Mouse (Mus musculus) testis, adult 2 months (tissue): Measurements from ENCODE around the gene Dnajc27. TPM values are rescaled to one million over a fixed set of nuclear protein-coding genes. Genes with fewer than 3 reads are reported as not detected.

Experiments
- H3K27ac ChIP-seq: fragments of 200-500 bp; 2 replicates; pipeline ENCODE4 v1.5.1; 2012; ENCODE audit warnings: low read depth, low read length; ENCODE audit not compliant: control insufficient read depth, insufficient read depth
- H3K27me3 ChIP-seq: fragments of 200-500 bp; 2 replicates; pipeline ENCODE4 v1.6.1; 2012; ENCODE audit warnings: mild to moderate bottlenecking, low read length, moderate library complexity; ENCODE audit not compliant: control insufficient read depth, insufficient read depth
- H3K36me3 ChIP-seq: fragments of 200-500 bp; 2 replicates; pipeline ENCODE4 v1.6.1; 2012; ENCODE audit warnings: mild to moderate bottlenecking, low read length; ENCODE audit not compliant: control insufficient read depth, insufficient read depth
- H3K4me1 ChIP-seq: fragments of 200-500 bp; 2 replicates; pipeline ENCODE4 v1.6.1; 2012; ENCODE audit warnings: low read length; ENCODE audit not compliant: control insufficient read depth, insufficient read depth
- H3K4me3 ChIP-seq: fragments of 200-500 bp; 2 replicates; pipeline ENCODE4 v1.5.1; 2012; ENCODE audit warnings: low read depth, mild to moderate bottlenecking, low read length, moderate library complexity, mixed read lengths; ENCODE audit not compliant: control insufficient read depth
- CTCF ChIP-seq: fragments of 200-500 bp; IDR thresholded peaks from 2 replicates; pipeline ENCODE4 v1.5.1; 2012; ENCODE audit warnings: low read depth, mild to moderate bottlenecking, inconsistent platforms, low read length, moderate library complexity; ENCODE audit not compliant: control insufficient read depth, insufficient read depth, insufficient replicate concordance
- POLR2A ChIP-seq: fragments of 200-500 bp; IDR thresholded peaks from 2 replicates; pipeline ENCODE4 v1.6.1; 2012; ENCODE audit warnings: low read depth, mild to moderate bottlenecking, inconsistent platforms, low read length, moderate library complexity; ENCODE audit not compliant: control insufficient read depth
- polyA plus RNA-seq: library from polyadenylated mRNA; depleted of rRNA; stranded (reverse); fragments of >200 nt; gene quantifications from 2 replicates; pipeline ENCODE4 v1.2.3, GENCODE M21; 2012; rRNA removed

The Dnajc27 gene
- polyA plus RNA-seq, 1 experiment = 99.1 TPM

- Histone ChIP-seq H3K27me3 (no peaks in the 10 kb centered on the region), H3K4me3 (peak overlapping the region; percentile 50; the same call in 1 of the 2 replicates), H3K4me1 (peaks cover 9% of the 10 kb centered on the region), H3K27ac (no peak overlapping the region), H3K36me3 (no peaks in the 10 kb centered on the region)
- TF ChIP-seq POLR2A = no peak
- TF ChIP-seq CTCF = no peak
Measured at GRCm38 (mm10) chr12:4133847-4134212, 51.4 kb downstream of the Dnajc27 start.

GRCm38 (mm10) chr12:4143179-4143578, 60.8 kb downstream of the Dnajc27 start:
- TF ChIP-seq POLR2A (no peak), CTCF (no peak)
- Histone ChIP-seq H3K36me3 (no peaks in the 10 kb centered on the region), H3K4me1 (no peaks in the 10 kb centered on the region), H3K4me3 (no peak overlapping the region), H3K27ac (no peak overlapping the region), H3K27me3 (no peaks in the 10 kb centered on the region)

GRCm38 (mm10) chr12:4150936-4151335, 68.6 kb downstream of the Dnajc27 start:
- no peak overlapping the region for H3K4me3 ChIP-seq
- no peak overlapping the region for H3K27ac ChIP-seq
- H3K4me1 ChIP-seq = no peaks in the 10 kb centered on the region
- no peaks in the 10 kb centered on the region for H3K27me3 ChIP-seq
- H3K36me3 ChIP-seq = no peaks in the 10 kb centered on the region
- TF ChIP-seq CTCF = no peak
- no peak for TF ChIP-seq POLR2A

- Histone ChIP-seq H3K27ac (no peak overlapping the region), H3K4me3 (no peak overlapping the region), H3K36me3 (no peaks in the 10 kb centered on the region), H3K27me3 (no peaks in the 10 kb centered on the region), H3K4me1 (no peaks in the 10 kb centered on the region)
- TF ChIP-seq CTCF = no peak
- TF ChIP-seq POLR2A = no peak
Measured at GRCm38 (mm10) chr12:4151969-4152368, 69.6 kb downstream of the Dnajc27 start.

- no peaks in the 10 kb centered on the region for H3K36me3 ChIP-seq
- no peak overlapping the region for H3K4me3 ChIP-seq
- H3K4me1 ChIP-seq = no peaks in the 10 kb centered on the region
- no peak for TF ChIP-seq POLR2A
- TF ChIP-seq CTCF = no peak
- no peaks in the 10 kb centered on the region for H3K27me3 ChIP-seq
- H3K27ac ChIP-seq = no peak overlapping the region
Measured at GRCm38 (mm10) chr12:4157466-4157865, 75.1 kb downstream of the Dnajc27 start.

- Histone ChIP-seq H3K4me1 (no peaks in the 10 kb centered on the region), H3K27ac (no peak overlapping the region)
- TF ChIP-seq POLR2A = no peak
- no peak for TF ChIP-seq CTCF
Measured at GRCm38 (mm10) chr12:4158179-4158578, 75.8 kb downstream of the Dnajc27 start.

GRCm38 (mm10) chr12:4158868-4159632, 76.7 kb downstream of the Dnajc27 start:
- H3K36me3 ChIP-seq = no peaks in the 10 kb centered on the region
- no peak overlapping the region for H3K27ac ChIP-seq
- H3K27me3 ChIP-seq = no peaks in the 10 kb centered on the region
- H3K4me3 ChIP-seq = no peak overlapping the region
- no peaks in the 10 kb centered on the region for H3K4me1 ChIP-seq
- TF ChIP-seq POLR2A = no peak
- no peak for TF ChIP-seq CTCF

More at GRCm38 (mm10) chr12:4158179-4158578, 75.8 kb downstream of the Dnajc27 start:
- Histone ChIP-seq H3K27me3 (no peaks in the 10 kb centered on the region), H3K36me3 (no peaks in the 10 kb centered on the region), H3K4me3 (no peak overlapping the region)

Other genes with a start within 250 kb of the Dnajc27 start
- gene Pomc, start 127.6 kb upstream of the Dnajc27 start, polyA plus RNA-seq = 11.4 and 16.3 TPM in 2 replicates
- 0.83 and 1.0 TPM in 2 replicates for gene Efr3b, start 43.7 kb upstream of the Dnajc27 start, polyA plus RNA-seq
- 1.8 and 1.9 TPM in 2 replicates for gene Adcy3, start 50.5 kb downstream of the Dnajc27 start, polyA plus RNA-seq
- gene Ptrhd1, start 151.4 kb downstream of the Dnajc27 start, polyA plus RNA-seq = 2.0 and 2.7 TPM in 2 replicates
- gene Cenpo, start 151.7 kb downstream of the Dnajc27 start, polyA plus RNA-seq = 33.0 and 36.5 TPM in 2 replicates